Mouse (Mus musculus): ENCODE measurements around the gene Ksr2. TPM values are rescaled to one million over a fixed set of nuclear protein-coding genes. Genes with fewer than 3 reads are reported as not detected.

Ksr2 gene
- total and polyA plus RNA-seq, 3 experiments = 0.36 to 1.3 (median 1.2) TPM

DNA sequence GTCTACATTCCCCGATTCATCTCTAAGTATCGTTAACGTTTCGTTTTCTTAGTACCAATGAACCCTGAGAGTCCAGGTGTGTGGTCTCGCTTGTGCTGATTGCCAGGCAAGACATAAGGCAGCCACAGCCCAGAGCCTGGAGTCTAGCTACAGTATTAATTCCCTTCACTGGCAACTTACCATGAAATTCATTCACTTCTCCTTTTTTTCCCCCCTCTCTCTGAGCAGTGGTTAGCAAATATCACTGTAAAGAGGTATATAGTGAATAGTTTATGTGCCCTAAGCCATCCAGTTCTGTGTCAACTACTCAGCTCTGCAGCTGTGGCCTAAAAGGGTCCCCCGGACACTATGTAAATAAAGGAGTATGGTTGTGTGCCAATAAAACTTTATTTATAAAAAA lies 71.6 kb downstream of the Ksr2 start:
- Histone ChIP-seq H3K79me2 (replicated peaks; ENCODE audit: control insufficient read depth, extremely low read depth, insufficient read depth, poor library complexity, severe bottlenecking) (no peaks in the 10 kb centered on the region), H3K27ac (ENCODE audit: insufficient read depth, low read depth) (peak overlapping the region; percentile 71), H3K27me3 (replicated peaks) (no peaks in the 10 kb centered on the region), H3K4me3 (replicated peaks in 1 of 3; ENCODE audit: low read depth in 2 of 3, low read length in 2 of 3, poor library complexity in 1 of 3) (no peak overlapping the region), H3K4me2 (ENCODE audit: insufficient read depth, low read depth, poor library complexity, severe bottlenecking) (peak overlapping the region; percentile 45; the same call in 1 of the 2 replicates), H3K36me3 (replicated peaks in 1 of 2; ENCODE audit: control insufficient read depth in 1 of 2, insufficient read depth in 1 of 2, low read length in 1 of 2) (no peaks in the 10 kb centered on the region), H3K9me3 (replicated peaks; ENCODE audit: low read length) (no peaks in the 10 kb centered on the region), H3K4me1 (ENCODE audit: control insufficient read depth in 1 of 2, insufficient read depth in 2 of 2) (peaks cover 31 to 81% of the 10 kb centered on the region in 2 experiments), H3K9ac (ENCODE audit: insufficient read depth, low read depth) (no peak overlapping the region)
- TF ChIP-seq MAFK (IDR thresholded peaks at IDR 0.05; ENCODE audit: insufficient replicate concordance, low read length) = no peak
- TF ChIP-seq USF1 (IDR thresholded peaks at IDR 0.05; ENCODE audit: low read depth, low read length) = no peak
- peak; percentile 2; the same call in 1 of the 2 replicates for TF ChIP-seq CHD2 (IDR thresholded peaks at IDR 0.05; ENCODE audit: low read length)
- no peak; the same call in 1 of the 2 replicates for TF ChIP-seq CHD1 (IDR thresholded peaks at IDR 0.05; ENCODE audit: low read depth, low read length)
- TF ChIP-seq BHLHE40 (IDR thresholded peaks at IDR 0.05; ENCODE audit: low read depth, low read length) = no peak
- TF ChIP-seq UBTF (IDR thresholded peaks at IDR 0.05; ENCODE audit: low read depth, low read length) = no peak
- TF ChIP-seq HCFC1 (IDR thresholded peaks at IDR 0.05; ENCODE audit: low read depth, low read length) = peak; percentile 45
- 0 out of 2 replicates have a peak, but pooled peaks have one; percentile 19 for TF ChIP-seq RCOR1 (conservative IDR thresholded peaks at IDR 0.05; ENCODE audit: low read depth, low read length)
- TF ChIP-seq MAX (IDR thresholded peaks at IDR 0.05; ENCODE audit: low read length) = peak; percentile 28; the same call in 1 of the 2 replicates
- TF ChIP-seq TCF12 (IDR thresholded peaks at IDR 0.05; ENCODE audit: low read depth, low read length) = no peak; the same call in 1 of the 2 replicates
- TF ChIP-seq POLR2A (IDR thresholded peaks at IDR 0.05; ENCODE audit: low read depth, low read length) = no peak
- TF ChIP-seq JUND (conservative IDR thresholded peaks at IDR 0.05; ENCODE audit: low read depth, low read length) = no peak
- TF ChIP-seq ZKSCAN1 (IDR thresholded peaks at IDR 0.05; ENCODE audit: borderline replicate concordance, low read depth, low read length) = no peak
- no peak for TF ChIP-seq ZC3H11A (IDR thresholded peaks at IDR 0.05; ENCODE audit: low read depth, low read length)
- 0 out of 2 replicates have a peak, but pooled peaks have one; percentile 1 for TF ChIP-seq TBP (conservative IDR thresholded peaks at IDR 0.05; ENCODE audit: low read depth, low read length)
- peak; percentile 25; the same call in 1 of the 2 replicates for TF ChIP-seq ELF1 (IDR thresholded peaks at IDR 0.05; ENCODE audit: low read depth, low read length)
- TF ChIP-seq EP300 (IDR thresholded peaks at IDR 0.05; ENCODE audit: low read length) = peak; percentile 40; the same call in 1 of the 2 replicates
- TF ChIP-seq MXI1 (IDR thresholded peaks at IDR 0.05; ENCODE audit: low read depth, low read length) = no peak
- no peak for TF ChIP-seq GABPA (IDR thresholded peaks at IDR 0.05; ENCODE audit: insufficient replicate concordance, low read depth, low read length)
- no peak for TF ChIP-seq ZNF384 (IDR thresholded peaks at IDR 0.05; ENCODE audit: low read depth, low read length)
- TF ChIP-seq MYC (IDR thresholded peaks at IDR 0.05; ENCODE audit: low read depth, low read length) = no peak; the same call in 1 of the 2 replicates
- TF ChIP-seq CTCF (conservative IDR thresholded peaks at IDR 0.05 in 1 of 2, IDR thresholded peaks at IDR 0.05 in 1 of 2; ENCODE audit: low read depth in 2 of 2, low read length in 2 of 2) = no peak
- no peak for TF ChIP-seq PAX5 (IDR thresholded peaks at IDR 0.05; ENCODE audit: low read length)
- TF ChIP-seq SMC3 (IDR thresholded peaks at IDR 0.05; ENCODE audit: low read depth, low read length) = no peak
- no peak for TF ChIP-seq IRF4 (IDR thresholded peaks at IDR 0.05; ENCODE audit: low read depth, low read length)
- 0 out of 2 replicates have a peak, but pooled peaks have one; percentile 24 for TF ChIP-seq MEF2A (IDR thresholded peaks at IDR 0.05; ENCODE audit: borderline replicate concordance, low read depth, low read length)
- TF ChIP-seq ETS1 (conservative IDR thresholded peaks at IDR 0.05; ENCODE audit: low read depth, low read length) = peak; percentile 41; the same call in 1 of the 2 replicates
- no peak for TF ChIP-seq RAD21 (IDR thresholded peaks at IDR 0.05; ENCODE audit: low read depth, low read length)
- TF ChIP-seq KAT2A (IDR thresholded peaks at IDR 0.05; ENCODE audit: insufficient replicate concordance, low read length) = no peak
- no peak for TF ChIP-seq E2F4 (IDR thresholded peaks at IDR 0.05; ENCODE audit: insufficient replicate concordance, low read depth, low read length)
- TF ChIP-seq NRF1 (IDR thresholded peaks at IDR 0.05; ENCODE audit: low read depth, low read length) = no peak
- TF ChIP-seq ZMIZ1 (IDR thresholded peaks at IDR 0.05; ENCODE audit: low read depth, low read length) = no peak
- no peak for TF ChIP-seq JUN (IDR thresholded peaks at IDR 0.05; ENCODE audit: insufficient read depth, low read depth, low read length)
- TF ChIP-seq NELFE (IDR thresholded peaks at IDR 0.05; ENCODE audit: low read depth, low read length) = peak; percentile 35; the same call in 1 of the 2 replicates
- peak; percentile 60; the same call in 1 of the 2 replicates for TF ChIP-seq SIN3A (IDR thresholded peaks at IDR 0.05; ENCODE audit: low read length)
- TF ChIP-seq MAZ (IDR thresholded peaks at IDR 0.05; ENCODE audit: low read depth, low read length) = no peak
- TF ChIP-seq USF2 (conservative IDR thresholded peaks at IDR 0.05; ENCODE audit: low read depth, low read length) = no peak
- TF ChIP-seq POLR2AphosphoS2 (IDR thresholded peaks at IDR 0.05; ENCODE audit: low read depth, low read length) = no peak
- DNase-seq (ENCODE audit: extremely low read depth) = peak; percentile 63
- in situ Hi-C loops (cut with MboI; ENCODE audit: low pct_ligation_motif_present, low pct_unique_long_range_greater_than_20kb, low sequenced_read_pairs) (loop anchor here (10.0 kb wide), 1 partner anchor 101 kb away; the partner anchor contains the start of gene Rfc5), dilution Hi-C loops (cut with MboI; ENCODE audit: extremely low pct_ligation_motif_present, extremely low pct_unique_long_range_greater_than_20kb, low sequenced_read_pairs) (no loop called here)
